Mouse (Mus musculus) liver, embryonic 11.5 days (tissue): Measurements from ENCODE around the gene Vmn1r57. TPM values are rescaled to one million over a fixed set of nuclear protein-coding genes. Genes with fewer than 3 reads are reported as not detected.
"Not testable (repeated sequence)": the region's sequence is repeated elsewhere in the genome, so short reads cannot be mapped to it uniquely, and the experiment has no call there.

Experiments used
- ATAC-seq: fragments of 200-750 bp; cut with Nextera tagmentation; replicated peaks from 2 replicates; pipeline ENCODE4 v1.8.0; 2017; ENCODE audit warnings: moderate number of reproducible peaks, mild to moderate bottlenecking, moderate TSS enrichment, moderate library complexity; ENCODE audit not compliant: low FRiP score
- DNase-seq: peaks from one replicate; pipeline ENCODE4 v3.0.0-alpha.2; 2017; ENCODE audit warnings: low spot score
- H3K27ac ChIP-seq: fragments of 300-500 bp; sonication (generic); 2 replicates; pipeline ENCODE4 v1.5.1; 2014; ENCODE audit warnings: mild to moderate bottlenecking, low read depth, low read length, control low read depth
- H3K27me3 ChIP-seq: fragments of 300-500 bp; sonication (generic); replicated peaks from 2 replicates; pipeline ENCODE4 v1.6.1; 2014; ENCODE audit warnings: low read length, mixed read lengths; ENCODE audit not compliant: control insufficient read depth, insufficient read depth
- H3K36me3 ChIP-seq: fragments of 300-500 bp; sonication (generic); 2 replicates; pipeline ENCODE4 v1.6.1; 2014; ENCODE audit warnings: mild to moderate bottlenecking, low read length, moderate library complexity, mixed read lengths; ENCODE audit not compliant: control insufficient read depth, insufficient read depth
- H3K4me1 ChIP-seq: fragments of 300-500 bp; sonication (generic); replicated peaks from 2 replicates; pipeline ENCODE4 v1.6.1; 2014; ENCODE audit warnings: low read length, mixed read lengths; ENCODE audit not compliant: control insufficient read depth, insufficient read depth
- H3K4me2 ChIP-seq: fragments of 300-500 bp; sonication (generic); 2 replicates; pipeline ENCODE4 v1.6.1; 2014; ENCODE audit warnings: mild to moderate bottlenecking, control low read depth, moderate library complexity
- H3K4me3 ChIP-seq: fragments of 300-500 bp; sonication (generic); 2 replicates; pipeline ENCODE4 v1.5.1; 2014; ENCODE audit warnings: low read depth, low read length, control low read depth
- H3K9ac ChIP-seq: fragments of 300-500 bp; sonication (generic); 2 replicates; pipeline ENCODE4 v1.6.1; 2014; ENCODE audit warnings: low read depth, low read length, control low read depth
- H3K9me3 ChIP-seq: fragments of 300-500 bp; sonication (generic); 2 replicates; pipeline ENCODE4 v1.6.1; 2016; ENCODE audit warnings: low read length, inconsistent platforms, mixed read lengths; ENCODE audit not compliant: control insufficient read depth
- WGBS: fragments of 180-500 bp; shearing (Covaris S2); extraction: QIAGEN DNeasy Blood & Tissue Kit; methylation state at CpG from one replicate; pipeline ENCODE4 v1.1.7; 2014; 5-methylcytosine and 5-hydroxymethylcytosine counted together
- polyA plus RNA-seq: library from polyadenylated mRNA; unstranded; fragments of >200 nt; fragmentation: Nextera tagmentation; extraction: Ambion mirVana; gene quantifications from 2 replicates; pipeline ENCODE4 v1.2.1, GENCODE M21; 2014

The Vmn1r57 gene
- not detected in 2 replicates for polyA plus RNA-seq

GRCm38 (mm10) chr7:5218193-5218592 is at the start of gene Vmn1r57:
Gene Vmn1r57 (plus strand): TSS chr7:5218493.
- H3K9ac ChIP-seq, ATAC-seq, H3K36me3 ChIP-seq, DNase-seq, H3K4me3 ChIP-seq, H3K4me2 ChIP-seq, H3K9me3 ChIP-seq, H3K4me1 ChIP-seq, H3K27ac ChIP-seq, H3K27me3 ChIP-seq: not testable (repeated sequence)
- WGBS, result 51% methylated on average over 1 of the region's 1 CpGs

- not testable (repeated sequence) for H3K27ac ChIP-seq, DNase-seq, H3K9ac ChIP-seq, H3K4me2 ChIP-seq, H3K4me1 ChIP-seq, H3K27me3 ChIP-seq, ATAC-seq, H3K36me3 ChIP-seq, H3K9me3 ChIP-seq, H3K4me3 ChIP-seq
Measured at GRCm38 (mm10) chr7:5196647-5197046, 21.6 kb upstream of the Vmn1r57 start, which contains the start of gene Vmn1r56. Gene Vmn1r56 (minus strand): TSS chr7:5196747.

GRCm38 (mm10) chr7:5263051-5263450 is 44.8 kb downstream of the Vmn1r57 start:
- ATAC-seq (no peak), DNase-seq (no peak)
- no peak overlapping the region for H3K4me3 ChIP-seq
- H3K9ac ChIP-seq, result no peak overlapping the region
- H3K9me3 ChIP-seq, result peaks cover 3% of the 10 kb centered on the region; the same call in 1 of the 2 replicates
- H3K27ac ChIP-seq, result no peak overlapping the region
- no peaks in the 10 kb centered on the region for H3K27me3 ChIP-seq
- H3K4me2 ChIP-seq, result no peak overlapping the region
- WGBS, result 71% methylated on average over 3 of the region's 3 CpGs
- no peaks in the 10 kb centered on the region for H3K36me3 ChIP-seq
- no peaks in the 10 kb centered on the region for H3K4me1 ChIP-seq

Other genes starting within 250 kb of the Vmn1r57 start
- not detected in 2 replicates for gene Sbk3, start 247.3 kb upstream of the Vmn1r57 start, polyA plus RNA-seq
- 13.7 and 16.8 TPM in 2 replicates for gene Zfp579, start 222.3 kb upstream of the Vmn1r57 start, polyA plus RNA-seq
- 13.9 and 14.0 TPM in 2 replicates for gene Zfp524, start 204.1 kb upstream of the Vmn1r57 start, polyA plus RNA-seq
- 37.1 and 40.8 TPM in 2 replicates for gene Fiz1, start 203.8 kb upstream of the Vmn1r57 start, polyA plus RNA-seq
- gene Gm44973, start 203.0 kb upstream of the Vmn1r57 start, polyA plus RNA-seq, result 1.8 and 3.3 TPM in 2 replicates
- 3.5 and 4.5 TPM in 2 replicates for gene Zfp865, start 198.1 kb upstream of the Vmn1r57 start, polyA plus RNA-seq
- 4.1 and 5.2 TPM in 2 replicates for gene Ccdc106, start 197.9 kb upstream of the Vmn1r57 start, polyA plus RNA-seq
- 0.22 TPM in 1 of 2 replicates, not detected in the other for gene 4632433K11Rik, start 184.4 kb upstream of the Vmn1r57 start, polyA plus RNA-seq
- 2.4 and 2.6 TPM in 2 replicates for gene Zfp784, start 180.0 kb upstream of the Vmn1r57 start, polyA plus RNA-seq
- 11.5 and 14.1 TPM in 2 replicates for gene Zfp580, start 167.0 kb upstream of the Vmn1r57 start, polyA plus RNA-seq
- gene U2af2, start 156.3 kb upstream of the Vmn1r57 start, polyA plus RNA-seq, result 169 TPM in 2 replicates
- 82.9 and 88.9 TPM in 2 replicates for gene Epn1, start 138.3 kb upstream of the Vmn1r57 start, polyA plus RNA-seq
- not detected in 2 replicates for gene Rfpl4, start 101.5 kb upstream of the Vmn1r57 start, polyA plus RNA-seq
- gene Rasl2-9, start 92.5 kb upstream of the Vmn1r57 start, polyA plus RNA-seq, result 0.26 and 0.66 TPM in 2 replicates
- not detected in 2 replicates for gene Vmn1r55, start 68.8 kb upstream of the Vmn1r57 start, polyA plus RNA-seq
- gene Vmn1r56, start 21.7 kb upstream of the Vmn1r57 start, polyA plus RNA-seq, result not detected in 2 replicates
- gene Gm5065, start 132.0 kb downstream of the Vmn1r57 start, polyA plus RNA-seq, result not detected in 2 replicates
- not detected in 2 replicates for gene Nlrp2, start 132.5 kb downstream of the Vmn1r57 start, polyA plus RNA-seq
- not detected in 2 replicates for gene Vmn1r58, start 194.9 kb downstream of the Vmn1r57 start, polyA plus RNA-seq
- not detected in 2 replicates for gene Vmn1r59, start 238.3 kb downstream of the Vmn1r57 start, polyA plus RNA-seq